Mouse (Mus musculus) cerebellum, adult 8-10 months (tissue): ENCODE measurements around the gene Gbp2b.
"Not testable (repeated sequence)": the region's sequence is repeated elsewhere in the genome, so short reads cannot be mapped to it uniquely, and the experiment has no call there.

Experiments used
- DNase-seq: peaks from one replicate; pipeline ENCODE4 v3.0.0; 2022

The Gbp2b gene

GRCm38 (mm10) chr3:142594547-142594946 lies at the start of gene Gbp2b:
Gbp2b (plus strand) TSS chr3:142594847.
- no peak for DNase-seq

GRCm38 (mm10) chr3:142546690-142547089 lies 48.0 kb upstream of the Gbp2b start:
- DNase-seq, result no peak

- no peak for DNase-seq
These were observed 44.5 kb upstream of the Gbp2b start for GRCm38 (mm10) chr3:142550052-142550676.

GRCm38 (mm10) chr3:142554601-142555000 lies 40.0 kb upstream of the Gbp2b start:
- DNase-seq, result no peak

GRCm38 (mm10) chr3:142555623-142556022 lies 39.0 kb upstream of the Gbp2b start:
- DNase-seq, result no peak

- DNase-seq, result no peak
These were observed 34.9 kb upstream of the Gbp2b start, which contains the start of gene Gbp3 for GRCm38 (mm10) chr3:142559632-142560228. Gbp3 (plus strand) TSS chr3:142560026.

GRCm38 (mm10) chr3:142560296-142560948 lies 34.2 kb upstream of the Gbp2b start:
- DNase-seq, result peak; percentile 71

- no peak for DNase-seq
These were observed 33.5 kb upstream of the Gbp2b start for GRCm38 (mm10) chr3:142561045-142561646.

- no peak for DNase-seq
These were observed 33.0 kb upstream of the Gbp2b start for GRCm38 (mm10) chr3:142561666-142562065.

GRCm38 (mm10) chr3:142567490-142567889 lies 27.2 kb upstream of the Gbp2b start:
- DNase-seq, result not testable (repeated sequence)

GRCm38 (mm10) chr3:142570738-142571137 lies 23.9 kb upstream of the Gbp2b start:
- no peak for DNase-seq

- DNase-seq, result no peak
These were observed 17.5 kb upstream of the Gbp2b start for GRCm38 (mm10) chr3:142577108-142577507.

GRCm38 (mm10) chr3:142578342-142578741 lies 16.3 kb upstream of the Gbp2b start:
- no peak for DNase-seq

GRCm38 (mm10) chr3:142583067-142583466 lies 11.6 kb upstream of the Gbp2b start:
- DNase-seq, result no peak

- DNase-seq, result no peak
These were observed 7.3 kb upstream of the Gbp2b start for GRCm38 (mm10) chr3:142587386-142587785.

GRCm38 (mm10) chr3:142588888-142589287 lies 5.8 kb upstream of the Gbp2b start:
- no peak for DNase-seq

GRCm38 (mm10) chr3:142590431-142591067 lies 4.1 kb upstream of the Gbp2b start:
- no peak for DNase-seq

GRCm38 (mm10) chr3:142597923-142598322 lies 3.3 kb downstream of the Gbp2b start:
- DNase-seq, result no peak

GRCm38 (mm10) chr3:142601675-142602074 lies 7.0 kb downstream of the Gbp2b start:
- DNase-seq, result no peak

- DNase-seq, result no peak
These were observed 24.0 kb downstream of the Gbp2b start for GRCm38 (mm10) chr3:142618658-142619057.

GRCm38 (mm10) chr3:142619606-142620005 lies 25.0 kb downstream of the Gbp2b start:
- no peak for DNase-seq

GRCm38 (mm10) chr3:142620111-142620955 lies 25.7 kb downstream of the Gbp2b start, which contains the start of gene Gbp2:
Gbp2 (plus strand) TSS chr3:142620602.
- no peak for DNase-seq
